Mouse (Mus musculus) hindbrain, embryonic 12.5 days (tissue): Measurements from ENCODE around the gene Mgat4a. TPM values are rescaled to one million over a fixed set of nuclear protein-coding genes. Genes with fewer than 3 reads are reported as not detected.

Experiments
- ATAC-seq: fragments of 200-750 bp; cut with Nextera tagmentation; 2 replicates; pipeline ENCODE4 v1.8.0; 2017; ENCODE audit warnings: moderate TSS enrichment; ENCODE audit not compliant: low FRiP score
- H3K27ac ChIP-seq: fragments of 300-500 bp; sonication (generic); 2 replicates; pipeline ENCODE4 v1.5.1; 2016; ENCODE audit warnings: mild to moderate bottlenecking
- H3K27me3 ChIP-seq: fragments of 300-500 bp; sonication (generic); 2 replicates; pipeline ENCODE4 v1.6.1; 2016; ENCODE audit warnings: mild to moderate bottlenecking
- H3K36me3 ChIP-seq: fragments of 300-500 bp; sonication (generic); 2 replicates; pipeline ENCODE4 v1.6.1; 2016; ENCODE audit warnings: mild to moderate bottlenecking
- H3K4me1 ChIP-seq: fragments of 300-500 bp; sonication (generic); 2 replicates; pipeline ENCODE4 v1.6.1; 2016
- H3K4me2 ChIP-seq: fragments of 300-500 bp; sonication (generic); replicated peaks from 2 replicates; pipeline ENCODE4 v1.6.1; 2016; ENCODE audit warnings: mild to moderate bottlenecking
- H3K4me3 ChIP-seq: fragments of 300-500 bp; sonication (generic); 2 replicates; pipeline ENCODE4 v1.5.1; 2016; ENCODE audit warnings: mild to moderate bottlenecking
- H3K9ac ChIP-seq: fragments of 300-500 bp; sonication (generic); 2 replicates; pipeline ENCODE4 v1.6.1; 2016; ENCODE audit warnings: mild to moderate bottlenecking, moderate library complexity
- H3K9me3 ChIP-seq: fragments of 300-500 bp; sonication (generic); replicated peaks from 2 replicates; pipeline ENCODE4 v1.6.1; 2016; ENCODE audit warnings: mild to moderate bottlenecking
- whole genome bisulfite sequencing: fragments of 180-500 bp; shearing (Covaris S2); methylation state at CpG from one replicate; pipeline ENCODE4 v1.1.7; 2016; 5-methylcytosine and 5-hydroxymethylcytosine counted together
- polyA plus RNA-seq: library from polyadenylated mRNA; unstranded; fragments of >200 nt; fragmentation: Nextera tagmentation; extraction: Ambion mirVana; gene quantifications from 2 replicates; pipeline ENCODE4 v1.2.1, GENCODE M21; 2016

Mgat4a gene
- polyA plus RNA-seq, 1 experiment from 2014 or later = 3.2 TPM

- no peak overlapping the region for H3K4me3 ChIP-seq
- H3K9ac ChIP-seq = no peak overlapping the region
- no peaks in the 10 kb centered on the region for H3K4me1 ChIP-seq
- no peaks in the 10 kb centered on the region for H3K36me3 ChIP-seq
- no peak overlapping the region for H3K27ac ChIP-seq
- no peak overlapping the region for H3K4me2 ChIP-seq
- 89% methylated on average over 4 of the region's 4 CpGs for WGBS
- no peaks in the 10 kb centered on the region for H3K27me3 ChIP-seq
- no peak for ATAC-seq
- no peaks in the 10 kb centered on the region for H3K9me3 ChIP-seq
Measured at GRCm38 (mm10) chr1:37484612-37485011, 56.2 kb downstream of the Mgat4a start.

GRCm38 (mm10) chr1:37481331-37481730, 59.5 kb downstream of the Mgat4a start:
- Histone ChIP-seq H3K4me1 (no peaks in the 10 kb centered on the region), H3K9me3 (no peaks in the 10 kb centered on the region), H3K27me3 (no peaks in the 10 kb centered on the region), H3K27ac (no peak overlapping the region), H3K36me3 (no peaks in the 10 kb centered on the region), H3K9ac (no peak overlapping the region), H3K4me2 (no peak overlapping the region), H3K4me3 (no peak overlapping the region)
- WGBS = 92% methylated on average over 2 of the region's 2 CpGs
- no peak for ATAC-seq

GRCm38 (mm10) chr1:37480731-37481130, 60.1 kb downstream of the Mgat4a start:
- H3K4me3 ChIP-seq = no peak overlapping the region
- 80% methylated on average over 6 of the region's 6 CpGs for WGBS
- ATAC-seq = no peak

GRCm38 (mm10) chr1:37479759-37480158, 61.1 kb downstream of the Mgat4a start:
- no peak overlapping the region for H3K4me3 ChIP-seq
- 88% methylated on average over 8 of the region's 8 CpGs for WGBS
- no peaks in the 10 kb centered on the region for H3K36me3 ChIP-seq
- ATAC-seq = no peak
- no peaks in the 10 kb centered on the region for H3K9me3 ChIP-seq
- H3K4me2 ChIP-seq = no peak overlapping the region
- no peak overlapping the region for H3K27ac ChIP-seq
- no peaks in the 10 kb centered on the region for H3K27me3 ChIP-seq
- no peak overlapping the region for H3K9ac ChIP-seq
- H3K4me1 ChIP-seq = no peaks in the 10 kb centered on the region

More at GRCm38 (mm10) chr1:37480731-37481130, 60.1 kb downstream of the Mgat4a start:
- Histone ChIP-seq H3K36me3 (no peaks in the 10 kb centered on the region), H3K9me3 (no peaks in the 10 kb centered on the region), H3K4me2 (no peak overlapping the region), H3K9ac (no peak overlapping the region), H3K4me1 (no peaks in the 10 kb centered on the region), H3K27me3 (no peaks in the 10 kb centered on the region), H3K27ac (no peak overlapping the region)

GRCm38 (mm10) chr1:37479074-37479473, 61.7 kb downstream of the Mgat4a start:
- Histone ChIP-seq H3K27me3 (no peaks in the 10 kb centered on the region), H3K9me3 (no peaks in the 10 kb centered on the region), H3K36me3 (no peaks in the 10 kb centered on the region), H3K27ac (no peak overlapping the region), H3K4me2 (no peak overlapping the region), H3K4me3 (no peak overlapping the region), H3K4me1 (no peaks in the 10 kb centered on the region), H3K9ac (no peak overlapping the region)
- ATAC-seq = no peak
- 75% methylated on average over 9 of the region's 9 CpGs for WGBS

- ATAC-seq = no peak
- H3K4me3 ChIP-seq = no peak overlapping the region
- no peak overlapping the region for H3K9ac ChIP-seq
- no peaks in the 10 kb centered on the region for H3K4me1 ChIP-seq
- H3K9me3 ChIP-seq = no peaks in the 10 kb centered on the region
- no peak overlapping the region for H3K27ac ChIP-seq
- H3K4me2 ChIP-seq = no peak overlapping the region
- no peaks in the 10 kb centered on the region for H3K27me3 ChIP-seq
- WGBS = 75% methylated on average over 7 of the region's 7 CpGs
- H3K36me3 ChIP-seq = no peaks in the 10 kb centered on the region
Measured at GRCm38 (mm10) chr1:37478416-37478815, 62.4 kb downstream of the Mgat4a start.

GRCm38 (mm10) chr1:37477928-37478327, 62.9 kb downstream of the Mgat4a start:
- no peak for ATAC-seq
- no peak overlapping the region for H3K27ac ChIP-seq
- 85% methylated on average over 5 of the region's 5 CpGs for WGBS

GRCm38 (mm10) chr1:37477250-37477649, 63.6 kb downstream of the Mgat4a start:
- no peak overlapping the region for H3K4me3 ChIP-seq
- no peaks in the 10 kb centered on the region for H3K4me1 ChIP-seq
- no peak overlapping the region for H3K4me2 ChIP-seq
- WGBS = 92% methylated on average over 5 of the region's 5 CpGs
- ATAC-seq = no peak
- H3K27me3 ChIP-seq = no peaks in the 10 kb centered on the region
- no peaks in the 10 kb centered on the region for H3K36me3 ChIP-seq
- H3K9ac ChIP-seq = no peak overlapping the region
- H3K27ac ChIP-seq = no peak overlapping the region
- H3K9me3 ChIP-seq = no peaks in the 10 kb centered on the region

More at GRCm38 (mm10) chr1:37477928-37478327, 62.9 kb downstream of the Mgat4a start:
- Histone ChIP-seq H3K9ac (no peak overlapping the region), H3K27me3 (no peaks in the 10 kb centered on the region), H3K4me1 (no peaks in the 10 kb centered on the region), H3K36me3 (no peaks in the 10 kb centered on the region), H3K9me3 (no peaks in the 10 kb centered on the region), H3K4me3 (no peak overlapping the region), H3K4me2 (no peak overlapping the region)

GRCm38 (mm10) chr1:37475312-37475711, 65.5 kb downstream of the Mgat4a start:
- 93% methylated on average over 3 of the region's 3 CpGs for WGBS
- H3K4me2 ChIP-seq = no peak overlapping the region
- H3K9ac ChIP-seq = no peak overlapping the region
- H3K4me3 ChIP-seq = no peak overlapping the region
- ATAC-seq = no peak
- no peaks in the 10 kb centered on the region for H3K36me3 ChIP-seq
- no peaks in the 10 kb centered on the region for H3K27me3 ChIP-seq
- H3K27ac ChIP-seq = no peak overlapping the region
- no peaks in the 10 kb centered on the region for H3K4me1 ChIP-seq
- no peaks in the 10 kb centered on the region for H3K9me3 ChIP-seq

- Histone ChIP-seq H3K27me3 (no peaks in the 10 kb centered on the region), H3K4me3 (no peak overlapping the region), H3K36me3 (no peaks in the 10 kb centered on the region), H3K4me1 (no peaks in the 10 kb centered on the region), H3K4me2 (no peak overlapping the region), H3K9ac (no peak overlapping the region), H3K9me3 (no peaks in the 10 kb centered on the region), H3K27ac (no peak overlapping the region)
- WGBS = 87% methylated on average over 6 of the region's 6 CpGs
- no peak for ATAC-seq
Measured at GRCm38 (mm10) chr1:37474634-37475190, 66.1 kb downstream of the Mgat4a start.

- Histone ChIP-seq H3K4me1 (no peaks in the 10 kb centered on the region), H3K4me3 (no peak overlapping the region), H3K9ac (no peak overlapping the region), H3K4me2 (no peak overlapping the region), H3K27ac (no peak overlapping the region), H3K27me3 (no peaks in the 10 kb centered on the region), H3K9me3 (no peaks in the 10 kb centered on the region), H3K36me3 (no peaks in the 10 kb centered on the region)
- 79% methylated on average over 8 of the region's 8 CpGs for WGBS
- ATAC-seq = no peak
Measured at GRCm38 (mm10) chr1:37474046-37474445, 66.8 kb downstream of the Mgat4a start.

GRCm38 (mm10) chr1:37473251-37473650, 67.6 kb downstream of the Mgat4a start:
- WGBS = 86% methylated on average over 10 of the region's 10 CpGs
- Histone ChIP-seq H3K9ac (no peak overlapping the region), H3K4me2 (no peak overlapping the region), H3K4me3 (no peak overlapping the region), H3K4me1 (no peaks in the 10 kb centered on the region), H3K36me3 (no peaks in the 10 kb centered on the region), H3K9me3 (no peaks in the 10 kb centered on the region), H3K27me3 (no peaks in the 10 kb centered on the region), H3K27ac (no peak overlapping the region)
- no peak for ATAC-seq
